Mouse (Mus musculus): ENCODE results near the gene Kcmf1. TPM values are rescaled to one million over a fixed set of nuclear protein-coding genes. Genes with fewer than 3 reads are reported as not detected.
A peak's percentile ranks its signal among the peaks of the same experiment; 100 is the strongest.

The Kcmf1 gene
- total RNA-seq (2015; ENCODE audit: low replicate concordance): 71.3 and 116 TPM in 2 replicates
- total RNA-seq (2017; ENCODE audit: low replicate concordance): 67.9 and 107 TPM in 2 replicates

GRCm38 (mm10) chr6:72899781-72900681 lies at the start of gene Kcmf1:
Kcmf1 (minus strand) TSS chr6:72899979.
- peak; percentile 64 for ATAC-seq (replicated peaks; ENCODE audit: low FRiP score, poor library complexity, severe bottlenecking)

GRCm38 (mm10) chr6:72949161-72949756 lies 49.5 kb upstream of the Kcmf1 start:
- ATAC-seq (replicated peaks; ENCODE audit: low FRiP score, poor library complexity, severe bottlenecking): no peak

DNA sequence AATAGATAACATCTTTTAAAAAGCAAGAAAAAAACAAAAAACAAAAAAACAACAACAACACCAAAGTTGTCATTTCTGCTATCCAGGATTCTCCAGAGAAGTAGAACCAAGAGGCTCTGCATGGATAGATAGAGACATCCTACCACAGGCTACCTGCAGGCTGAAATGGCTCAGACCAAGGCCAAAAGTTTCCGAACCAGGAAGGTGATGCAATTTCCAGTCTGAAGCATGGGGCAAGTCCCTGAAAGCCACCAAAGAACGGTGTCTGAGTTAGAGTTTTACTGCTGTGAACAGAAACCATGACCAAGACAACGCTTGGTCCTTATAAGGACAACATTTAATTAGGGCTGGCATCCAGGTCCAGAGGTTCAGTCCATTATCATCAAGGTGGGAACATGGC lies 48.6 kb upstream of the Kcmf1 start:
- ATAC-seq (replicated peaks; ENCODE audit: low FRiP score, poor library complexity, severe bottlenecking): no peak

- no peak for ATAC-seq (replicated peaks; ENCODE audit: low FRiP score, poor library complexity, severe bottlenecking)
Observed at GRCm38 (mm10) chr6:72947960-72948359, 48.2 kb upstream of the Kcmf1 start.

DNA sequence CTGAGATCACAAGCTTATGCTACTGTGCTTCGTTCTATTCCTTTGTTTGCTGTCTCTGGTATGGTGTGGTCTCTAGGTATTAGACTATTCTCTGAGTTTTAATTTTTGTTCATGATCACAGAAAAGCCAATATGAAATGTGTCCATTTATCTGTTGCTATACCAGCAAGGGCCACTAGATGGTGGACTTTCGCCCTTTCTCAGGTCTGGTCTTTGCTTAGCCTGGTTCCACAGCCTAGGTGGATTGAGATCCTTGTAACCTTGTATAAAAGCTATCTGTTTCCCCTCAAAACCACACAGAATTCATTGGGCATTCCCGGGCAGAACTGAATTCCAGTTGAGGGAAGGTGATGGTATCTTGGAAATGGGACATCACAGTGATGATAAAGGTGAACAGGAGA lies 40.7 kb upstream of the Kcmf1 start:
- 0 out of 2 replicates have a peak, but pooled peaks have one; percentile 42 for ATAC-seq (replicated peaks; ENCODE audit: low FRiP score, poor library complexity, severe bottlenecking)

GRCm38 (mm10) chr6:72937859-72938258 lies 38.1 kb upstream of the Kcmf1 start:
- ATAC-seq (replicated peaks; ENCODE audit: low FRiP score, poor library complexity, severe bottlenecking): no peak

GRCm38 (mm10) chr6:72937430-72937829 lies 37.7 kb upstream of the Kcmf1 start:
- ATAC-seq (replicated peaks; ENCODE audit: low FRiP score, poor library complexity, severe bottlenecking): no peak

- no peak for ATAC-seq (replicated peaks; ENCODE audit: low FRiP score, poor library complexity, severe bottlenecking)
Observed at GRCm38 (mm10) chr6:72932955-72933354, 33.2 kb upstream of the Kcmf1 start.

DNA sequence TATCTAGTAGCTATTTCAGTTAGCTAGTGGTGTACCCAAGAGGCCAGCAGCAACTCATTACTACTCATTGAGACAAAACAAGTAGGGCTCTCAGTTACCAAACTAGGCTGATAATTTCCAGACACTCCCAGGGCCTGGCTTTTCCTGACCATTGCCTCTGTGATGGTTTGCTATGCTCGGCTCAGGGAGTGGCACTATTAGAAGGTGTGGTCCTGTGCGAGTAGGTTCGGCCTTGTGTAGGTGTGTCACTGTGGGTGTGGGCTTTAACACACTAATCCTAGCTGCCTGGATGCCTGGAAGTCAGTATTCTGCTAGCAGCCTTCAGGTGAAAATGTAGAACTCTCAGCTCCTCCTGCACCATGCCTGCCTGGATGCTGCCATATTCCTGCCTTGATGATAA lies 31.8 kb upstream of the Kcmf1 start:
- no peak for ATAC-seq (replicated peaks; ENCODE audit: low FRiP score, poor library complexity, severe bottlenecking)

- no peak for ATAC-seq (replicated peaks; ENCODE audit: low FRiP score, poor library complexity, severe bottlenecking)
Observed at GRCm38 (mm10) chr6:72929795-72930398, 30.1 kb upstream of the Kcmf1 start.

DNA sequence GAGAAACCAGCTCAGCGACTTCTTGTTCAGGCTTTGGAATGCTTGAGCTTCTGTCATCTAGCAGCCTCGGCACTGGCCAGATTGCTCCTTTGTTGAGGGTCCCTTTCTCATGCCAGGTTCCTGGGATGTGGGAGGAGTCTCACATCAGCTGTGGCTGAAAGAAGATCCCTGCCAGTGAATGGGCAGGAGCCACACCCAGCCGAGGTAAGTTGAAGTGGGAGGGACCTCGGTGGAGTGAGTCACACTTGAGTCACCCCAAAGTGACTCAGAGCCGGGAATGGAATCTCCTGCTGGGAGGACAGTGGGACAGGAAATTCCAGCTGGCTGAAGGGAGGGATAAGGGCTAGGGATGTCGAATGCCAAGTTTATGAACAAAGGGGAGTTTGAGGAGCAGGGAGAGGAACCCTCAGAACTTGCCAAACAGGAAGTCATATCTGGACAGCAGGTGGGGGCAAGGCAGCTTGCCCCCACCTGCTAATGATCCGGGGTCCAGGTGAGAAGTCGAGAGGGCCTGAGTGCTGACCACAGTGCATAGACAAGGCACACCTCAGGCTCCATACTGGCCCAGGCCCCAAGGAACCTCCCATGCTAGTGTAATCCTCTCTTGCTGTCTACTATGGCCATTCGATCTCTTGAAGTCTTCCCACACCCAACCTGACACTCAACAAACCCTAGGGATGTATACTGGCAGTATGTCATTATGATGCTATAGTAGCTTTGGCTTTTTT lies 27.1 kb upstream of the Kcmf1 start:
- no peak for ATAC-seq (replicated peaks; ENCODE audit: low FRiP score, poor library complexity, severe bottlenecking)

DNA sequence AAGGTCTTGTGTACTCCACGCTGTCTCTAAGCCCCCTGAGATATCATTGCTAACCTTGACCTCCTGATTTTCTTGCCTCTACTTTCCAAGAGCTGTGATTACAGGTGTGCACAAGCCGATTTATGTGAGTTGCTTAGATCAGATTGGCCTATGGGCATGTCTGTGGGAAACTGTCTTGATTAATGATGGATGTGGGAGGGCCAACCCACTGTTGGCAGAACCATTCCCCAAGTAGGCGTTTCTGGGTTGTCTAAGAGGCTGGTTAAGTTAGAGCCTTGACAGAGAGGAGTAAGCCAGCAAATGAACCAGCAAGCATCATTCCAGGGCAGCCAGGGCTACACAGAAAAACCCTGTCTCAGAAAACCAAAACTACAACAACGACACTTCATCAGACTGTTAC lies 26.3 kb upstream of the Kcmf1 start:
- ATAC-seq (replicated peaks; ENCODE audit: low FRiP score, poor library complexity, severe bottlenecking): no peak

DNA sequence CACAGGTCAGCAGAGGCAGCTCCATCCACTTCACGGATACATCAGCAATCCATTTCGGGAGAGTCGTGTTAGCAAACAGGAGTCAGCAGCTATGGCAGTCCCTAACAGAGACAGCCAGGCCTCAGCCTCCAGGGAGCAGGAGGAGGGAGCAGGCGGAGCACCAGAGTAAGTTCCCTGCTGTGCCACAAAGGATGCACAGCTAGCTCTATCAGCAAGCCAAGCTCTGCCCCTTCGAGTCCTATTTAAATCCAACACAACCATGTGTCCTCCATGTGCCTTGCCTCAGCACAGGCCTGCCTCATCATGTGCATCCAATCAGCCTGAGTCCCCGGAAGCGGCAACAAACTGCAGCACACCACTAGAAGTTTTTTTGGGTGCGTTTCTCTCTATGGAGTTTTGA lies 23.6 kb upstream of the Kcmf1 start:
- no peak for ATAC-seq (replicated peaks; ENCODE audit: low FRiP score, poor library complexity, severe bottlenecking)

DNA sequence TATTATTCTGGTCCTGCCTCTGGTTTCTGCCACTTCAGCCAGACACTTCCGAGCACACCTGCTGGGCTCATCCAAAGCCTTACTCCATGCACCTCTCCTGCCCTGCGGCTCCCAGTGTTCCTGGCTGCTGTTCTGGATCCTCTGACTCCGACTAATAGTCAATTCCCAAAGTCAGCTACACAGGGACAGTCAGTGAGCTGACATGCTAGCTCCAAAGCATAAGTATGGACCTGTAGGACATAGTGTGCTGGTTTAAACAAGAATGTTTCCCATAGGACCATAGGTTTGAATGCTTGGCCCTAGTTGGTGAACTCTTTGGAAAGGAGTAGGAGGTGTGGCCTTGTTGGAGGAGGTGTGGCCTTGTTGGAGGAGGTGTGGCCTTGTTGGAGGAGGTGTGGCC lies 21.3 kb upstream of the Kcmf1 start:
- ATAC-seq (replicated peaks; ENCODE audit: low FRiP score, poor library complexity, severe bottlenecking): no peak

GRCm38 (mm10) chr6:72918510-72919033 lies 18.8 kb upstream of the Kcmf1 start:
- ATAC-seq (replicated peaks; ENCODE audit: low FRiP score, poor library complexity, severe bottlenecking): no peak

- no peak for ATAC-seq (replicated peaks; ENCODE audit: low FRiP score, poor library complexity, severe bottlenecking)
Observed at GRCm38 (mm10) chr6:72916330-72916729, 16.6 kb upstream of the Kcmf1 start.

DNA sequence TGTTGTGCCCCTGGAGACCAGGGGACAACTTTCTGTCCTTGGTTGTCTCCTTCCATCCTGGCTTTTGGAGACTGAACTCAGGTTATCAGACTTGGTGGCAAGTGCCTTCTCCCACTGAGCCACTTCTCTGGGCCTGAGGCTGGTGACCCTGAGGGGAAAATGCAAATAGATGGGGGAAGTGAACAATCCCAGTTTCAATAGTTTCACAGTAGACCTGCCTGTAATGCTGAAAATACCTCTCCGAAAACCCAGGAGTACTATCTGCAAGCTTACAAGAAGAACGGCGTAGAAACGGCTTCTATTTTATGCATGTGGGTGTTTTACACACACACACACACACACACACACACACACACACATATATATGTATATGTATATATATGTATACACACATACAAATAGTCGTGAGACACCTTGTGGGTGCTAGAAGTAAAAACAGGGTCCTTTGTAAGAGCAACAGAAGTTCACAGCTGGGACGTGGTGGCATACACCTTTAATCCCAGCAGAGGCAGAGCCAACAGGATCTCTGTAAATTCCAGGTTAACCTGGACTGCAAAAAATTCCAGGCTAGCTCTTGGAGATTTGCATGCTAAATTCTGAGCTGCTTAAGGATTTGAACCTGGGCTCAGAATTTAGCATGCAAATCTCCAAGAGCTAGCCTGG lies 14.4 kb upstream of the Kcmf1 start:
- ATAC-seq (replicated peaks; ENCODE audit: low FRiP score, poor library complexity, severe bottlenecking): no peak

DNA sequence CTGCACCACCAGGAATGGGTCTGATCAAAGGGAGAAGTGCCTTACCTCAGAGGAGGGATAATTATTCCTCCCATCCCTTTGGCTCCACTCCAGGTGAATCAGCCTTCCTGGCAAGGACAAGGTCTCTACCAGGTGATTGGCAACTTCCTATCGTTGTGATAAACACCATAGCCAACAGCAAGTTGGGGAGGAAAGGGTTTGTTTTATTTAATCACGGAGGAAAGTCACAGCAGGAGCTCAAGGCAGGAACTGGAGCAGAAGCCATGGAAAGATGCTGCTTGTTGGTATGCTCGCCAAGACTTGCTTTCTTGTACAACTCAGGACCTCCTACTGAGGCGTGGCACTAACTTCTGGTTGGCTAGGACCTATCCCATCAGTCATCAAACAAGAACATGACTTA lies 11.5 kb upstream of the Kcmf1 start:
- no peak for ATAC-seq (replicated peaks; ENCODE audit: low FRiP score, poor library complexity, severe bottlenecking)

DNA sequence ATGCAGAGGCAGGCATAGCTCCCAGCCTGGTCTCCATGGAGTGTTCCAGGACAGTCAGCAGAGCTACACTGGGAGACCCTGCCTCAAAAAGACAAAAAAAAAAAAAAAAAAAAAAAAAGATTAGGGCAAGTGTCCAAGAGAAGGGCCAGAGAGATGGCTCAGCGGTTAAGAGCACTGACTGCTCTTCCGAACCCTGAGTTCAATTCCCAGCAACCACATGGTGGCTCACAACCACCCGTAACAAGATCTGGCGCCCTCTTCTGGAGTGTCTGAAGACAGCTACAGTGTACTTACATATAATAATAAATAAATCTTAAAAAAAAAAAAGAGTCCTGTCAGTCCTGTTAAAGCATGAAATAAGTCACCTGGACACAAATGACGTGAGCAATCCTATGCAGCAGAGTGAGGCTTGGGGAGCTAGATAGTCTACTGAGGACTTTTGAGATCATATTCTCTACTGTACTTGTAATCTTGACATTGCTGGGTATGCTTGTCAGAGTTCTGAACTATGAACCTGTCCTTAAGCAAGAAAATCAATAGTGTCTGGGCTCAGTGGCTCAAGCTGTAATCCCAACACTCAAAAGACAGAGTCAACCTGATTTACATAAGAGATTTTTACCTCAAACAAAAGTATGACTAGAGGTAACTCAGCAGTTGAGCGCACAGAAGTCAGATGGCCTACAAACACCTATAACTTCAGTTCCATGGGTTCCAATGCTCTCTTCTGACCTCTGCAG lies 2.6 kb upstream of the Kcmf1 start:
- no peak for ATAC-seq (replicated peaks; ENCODE audit: low FRiP score, poor library complexity, severe bottlenecking)

All from erythroid progenitor cell, adult 5-6 weeks (primary cell).